Mouse (Mus musculus): ENCODE data around the gene Dnajc7.
"Not testable (repeated sequence)": the region's sequence is repeated elsewhere in the genome, so short reads cannot be mapped to it uniquely, and the experiment has no call there.

Dnajc7 gene

GRCm38 (mm10) chr11:100616332-100616731 is 3.6 kb downstream of the Dnajc7 start:
- DNase-seq = no peak

- DNase-seq = no peak
Measured at GRCm38 (mm10) chr11:100613241-100613640, 6.7 kb downstream of the Dnajc7 start.

- no peak for DNase-seq
Measured at GRCm38 (mm10) chr11:100611627-100612026, 8.3 kb downstream of the Dnajc7 start.

- no peak for DNase-seq
Measured at GRCm38 (mm10) chr11:100609997-100610680, 9.8 kb downstream of the Dnajc7 start.

- DNase-seq = no peak
Measured at GRCm38 (mm10) chr11:100609355-100609996, 10.5 kb downstream of the Dnajc7 start.

GRCm38 (mm10) chr11:100608796-100609195 is 11.2 kb downstream of the Dnajc7 start:
- no peak for DNase-seq

- DNase-seq = no peak
Measured at GRCm38 (mm10) chr11:100607121-100607520, 12.8 kb downstream of the Dnajc7 start.

- no peak for DNase-seq
Measured at GRCm38 (mm10) chr11:100605451-100605850, 14.5 kb downstream of the Dnajc7 start.

- no peak for DNase-seq
Measured at GRCm38 (mm10) chr11:100604321-100605005, 15.5 kb downstream of the Dnajc7 start.

- no peak for DNase-seq
Measured at GRCm38 (mm10) chr11:100603813-100604212, 16.2 kb downstream of the Dnajc7 start.

- DNase-seq = no peak
Measured at GRCm38 (mm10) chr11:100603155-100603554, 16.8 kb downstream of the Dnajc7 start.

- no peak for DNase-seq
Measured at GRCm38 (mm10) chr11:100601372-100601771, 18.6 kb downstream of the Dnajc7 start.

GRCm38 (mm10) chr11:100598074-100598473 is 21.9 kb downstream of the Dnajc7 start:
- DNase-seq = no peak

GRCm38 (mm10) chr11:100595533-100595932 is 24.4 kb downstream of the Dnajc7 start:
- DNase-seq = no peak

- no peak for DNase-seq
Measured at GRCm38 (mm10) chr11:100594608-100595007, 25.4 kb downstream of the Dnajc7 start.

- no peak for DNase-seq
Measured at GRCm38 (mm10) chr11:100592346-100593046, 27.5 kb downstream of the Dnajc7 start.

- DNase-seq = no peak
Measured at GRCm38 (mm10) chr11:100588462-100588861, 31.5 kb downstream of the Dnajc7 start.

GRCm38 (mm10) chr11:100585148-100585547 is 34.8 kb downstream of the Dnajc7 start:
- no peak for DNase-seq

GRCm38 (mm10) chr11:100584561-100584961 is 35.4 kb downstream of the Dnajc7 start:
- DNase-seq = no peak

GRCm38 (mm10) chr11:100582836-100583235 is 37.1 kb downstream of the Dnajc7 start:
- no peak for DNase-seq

GRCm38 (mm10) chr11:100582413-100582812 is 37.6 kb downstream of the Dnajc7 start:
- DNase-seq = not testable (repeated sequence)

- no peak for DNase-seq
Measured at GRCm38 (mm10) chr11:100581756-100582155, 38.2 kb downstream of the Dnajc7 start.

GRCm38 (mm10) chr11:100580275-100580674 is 39.7 kb downstream of the Dnajc7 start:
- DNase-seq = no peak
